Mouse (Mus musculus) forebrain, embryonic 15.5 days (tissue): ENCODE data around the gene Gm13287. TPM values are rescaled to one million over a fixed set of nuclear protein-coding genes. Genes with fewer than 3 reads are reported as not detected.
"Not testable (repeated sequence)": the region's sequence is repeated elsewhere in the genome, so short reads cannot be mapped to it uniquely, and the experiment has no call there.

ENCODE experiments used
- ATAC-seq: fragments of 200-750 bp; cut with Nextera tagmentation; replicated peaks from 2 replicates; pipeline ENCODE4 v1.8.0; 2017; ENCODE audit warnings: mild to moderate bottlenecking, moderate TSS enrichment, moderate library complexity
- H3K27ac ChIP-seq: fragments of 300-500 bp; sonication (generic); replicated peaks from 2 replicates; pipeline ENCODE4 v1.5.1; 2015; ENCODE audit warnings: mild to moderate bottlenecking, inconsistent platforms
- H3K27me3 ChIP-seq: fragments of 300-500 bp; sonication (generic); 2 replicates; pipeline ENCODE4 v1.6.1; 2015; ENCODE audit warnings: inconsistent platforms
- H3K36me3 ChIP-seq: fragments of 300-500 bp; sonication (generic); 2 replicates; pipeline ENCODE4 v1.6.1; 2015; ENCODE audit warnings: mild to moderate bottlenecking, inconsistent platforms
- H3K4me1 ChIP-seq: fragments of 300-500 bp; sonication (generic); 2 replicates; pipeline ENCODE4 v1.6.1; 2015; ENCODE audit warnings: inconsistent platforms
- H3K4me2 ChIP-seq: fragments of 300-500 bp; sonication (generic); replicated peaks from 2 replicates; pipeline ENCODE4 v1.6.1; 2015; ENCODE audit warnings: mild to moderate bottlenecking, inconsistent platforms
- H3K4me3 ChIP-seq: fragments of 300-500 bp; sonication (generic); 2 replicates; pipeline ENCODE4 v1.5.1; 2015; ENCODE audit warnings: mild to moderate bottlenecking, inconsistent platforms
- H3K9ac ChIP-seq: fragments of 300-500 bp; sonication (generic); replicated peaks from 2 replicates; pipeline ENCODE4 v1.6.1; 2015; ENCODE audit warnings: mild to moderate bottlenecking, inconsistent platforms
- H3K9me3 ChIP-seq: fragments of 300-500 bp; sonication (generic); 2 replicates; pipeline ENCODE4 v1.6.1; 2016; ENCODE audit warnings: inconsistent platforms
- WGBS: fragments of 180-500 bp; shearing (Covaris S2); methylation state at CpG from one replicate; pipeline ENCODE4 v1.1.7; 2015; ENCODE audit warnings: mixed read lengths; 5-methylcytosine and 5-hydroxymethylcytosine counted together
- polyA plus RNA-seq: library from polyadenylated mRNA; unstranded; fragments of >200 nt; fragmentation: Nextera tagmentation; extraction: Ambion mirVana; gene quantifications from 2 replicates; pipeline ENCODE4 v1.2.1, GENCODE M21; 2015

Gene Gm13287
- polyA plus RNA-seq, 1 experiment from 2014 or later, result not detected

DNA sequence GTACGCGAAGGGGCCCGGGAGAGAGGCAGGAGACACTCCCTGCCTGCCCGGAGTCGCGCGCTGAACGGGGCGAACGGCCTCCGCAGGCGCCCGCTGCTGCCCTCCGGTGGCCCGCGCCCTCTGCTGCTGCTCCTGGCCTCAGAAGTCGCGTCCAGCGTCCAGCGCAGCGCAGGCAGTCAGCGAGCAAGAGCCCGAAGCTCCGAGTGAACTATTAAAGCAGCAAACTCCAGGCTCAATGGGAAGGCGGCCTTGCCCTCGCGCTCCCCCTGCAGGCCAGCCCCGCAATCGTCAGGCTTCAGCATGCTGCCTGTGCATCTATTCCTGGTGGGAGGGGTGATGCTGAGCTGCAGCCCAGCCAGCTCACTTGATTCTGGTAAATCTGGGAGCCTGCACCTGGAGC lies 26.4 kb upstream of the Gm13287 start, which contains the start of gene Gm13289:
TSS of gene Gm13289 (plus strand) at position 301 of the 400 bp plus-strand sequence.
- not testable (repeated sequence) for H3K9me3 ChIP-seq, H3K4me2 ChIP-seq, H3K36me3 ChIP-seq, H3K27ac ChIP-seq, H3K4me1 ChIP-seq, H3K27me3 ChIP-seq, H3K9ac ChIP-seq, H3K4me3 ChIP-seq, ATAC-seq
- WGBS, result no CpG with 5 or more reads among the region's 29 CpGs

DNA sequence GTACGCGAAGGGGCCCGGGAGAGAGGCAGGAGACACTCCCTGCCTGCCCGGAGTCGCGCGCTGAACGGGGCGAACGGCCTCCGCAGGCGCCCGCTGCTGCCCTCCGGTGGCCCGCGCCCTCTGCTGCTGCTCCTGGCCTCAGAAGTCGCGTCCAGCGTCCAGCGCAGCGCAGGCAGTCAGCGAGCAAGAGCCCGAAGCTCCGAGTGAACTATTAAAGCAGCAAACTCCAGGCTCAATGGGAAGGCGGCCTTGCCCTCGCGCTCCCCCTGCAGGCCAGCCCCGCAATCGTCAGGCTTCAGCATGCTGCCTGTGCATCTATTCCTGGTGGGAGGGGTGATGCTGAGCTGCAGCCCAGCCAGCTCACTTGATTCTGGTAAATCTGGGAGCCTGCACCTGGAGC lies 23.5 kb upstream of the Gm13287 start, which contains the start of gene Gm13272:
TSS of gene Gm13272 (plus strand) at position 301 of the 400 bp plus-strand sequence.
- no CpG with 5 or more reads among the region's 29 CpGs for WGBS
- H3K4me1 ChIP-seq, H3K36me3 ChIP-seq, H3K9me3 ChIP-seq, ATAC-seq, H3K4me3 ChIP-seq, H3K27ac ChIP-seq, H3K27me3 ChIP-seq, H3K4me2 ChIP-seq, H3K9ac ChIP-seq: not testable (repeated sequence)

DNA sequence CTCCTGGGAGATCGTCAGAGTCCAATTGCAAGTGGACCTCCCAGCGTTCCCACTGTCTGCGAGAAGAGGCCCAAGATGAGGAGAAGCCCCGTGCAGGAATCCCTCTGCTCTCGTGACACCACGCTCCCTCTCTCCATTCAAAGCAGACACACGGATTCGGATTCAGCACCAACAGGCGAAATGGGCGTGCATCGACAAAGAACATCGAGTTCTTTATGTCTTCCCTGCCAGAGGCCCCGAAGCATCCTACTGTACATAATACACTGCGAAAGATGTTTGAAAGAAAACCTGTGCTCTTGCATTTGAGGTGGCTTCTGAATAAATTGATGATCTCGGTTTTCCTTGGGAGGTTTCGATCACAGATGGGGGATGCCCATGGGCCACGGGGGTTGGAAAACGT lies 22.7 kb upstream of the Gm13287 start:
- H3K27me3 ChIP-seq, H3K27ac ChIP-seq, ATAC-seq, H3K4me2 ChIP-seq, H3K36me3 ChIP-seq, H3K9ac ChIP-seq, H3K4me1 ChIP-seq, H3K9me3 ChIP-seq, H3K4me3 ChIP-seq: not testable (repeated sequence)
- 47% methylated on average over 16 of the region's 18 CpGs for WGBS

DNA sequence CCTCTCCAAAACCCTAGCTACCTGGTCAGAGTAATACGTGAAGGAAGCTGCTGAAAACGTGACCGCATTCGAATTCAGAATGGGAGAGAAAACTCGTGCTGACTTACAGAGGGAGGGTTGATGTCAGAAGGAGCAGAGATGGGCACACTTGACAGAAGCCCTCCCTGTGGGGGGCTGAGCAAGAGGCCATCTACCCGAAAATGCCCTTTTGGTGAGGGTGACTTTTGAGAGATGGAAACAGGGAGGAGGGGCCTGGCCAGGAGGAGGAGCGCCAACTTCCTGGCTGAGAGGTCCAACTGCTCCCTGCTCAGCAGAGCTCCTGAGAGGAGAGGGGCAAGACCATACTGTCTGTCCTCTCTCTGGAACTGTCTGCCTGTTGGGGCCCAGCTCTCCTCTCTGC lies 21.2 kb upstream of the Gm13287 start, which contains the start of gene Ifnz:
TSS of gene Ifnz (plus strand) at position 301 of the 400 bp plus-strand sequence.
- 26% methylated on average over 4 of the region's 7 CpGs for WGBS
- H3K9ac ChIP-seq, H3K36me3 ChIP-seq, ATAC-seq, H3K27ac ChIP-seq, H3K9me3 ChIP-seq, H3K27me3 ChIP-seq, H3K4me1 ChIP-seq: not testable (repeated sequence)
- Histone ChIP-seq H3K4me2 (peak within 1 kb of the TSS; percentile 40), H3K4me3 (peak within 1 kb of the TSS; percentile 17; the same call in 1 of the 2 replicates)

DNA sequence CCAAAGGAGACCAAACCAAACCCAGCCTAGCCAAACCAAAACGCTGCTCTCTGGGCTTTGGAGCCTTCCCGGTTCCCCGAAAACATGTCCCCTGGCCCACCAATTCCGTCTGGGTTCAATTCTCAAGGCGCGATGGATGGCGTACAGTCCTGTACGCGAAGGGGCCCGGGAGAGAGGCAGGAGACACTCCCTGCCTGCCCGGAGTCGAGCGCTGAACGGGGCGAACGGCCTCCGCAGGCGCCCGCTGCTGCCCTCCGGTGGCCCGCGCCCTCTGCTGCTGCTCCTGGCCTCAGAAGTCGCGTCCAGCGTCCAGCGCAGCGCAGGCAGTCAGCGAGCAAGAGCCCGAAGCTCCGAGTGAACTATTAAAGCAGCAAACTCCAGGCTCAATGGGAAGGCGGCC lies 20.7 kb upstream of the Gm13287 start:
- H3K4me2 ChIP-seq, result peak overlapping the region; percentile 40
- not testable (repeated sequence) for H3K9ac ChIP-seq, H3K27me3 ChIP-seq, H3K36me3 ChIP-seq, H3K4me1 ChIP-seq, H3K27ac ChIP-seq, H3K9me3 ChIP-seq, ATAC-seq
- peak overlapping the region; percentile 17; the same call in 1 of the 2 replicates for H3K4me3 ChIP-seq
- WGBS, result 0% methylated on average over 7 of the region's 31 CpGs

DNA sequence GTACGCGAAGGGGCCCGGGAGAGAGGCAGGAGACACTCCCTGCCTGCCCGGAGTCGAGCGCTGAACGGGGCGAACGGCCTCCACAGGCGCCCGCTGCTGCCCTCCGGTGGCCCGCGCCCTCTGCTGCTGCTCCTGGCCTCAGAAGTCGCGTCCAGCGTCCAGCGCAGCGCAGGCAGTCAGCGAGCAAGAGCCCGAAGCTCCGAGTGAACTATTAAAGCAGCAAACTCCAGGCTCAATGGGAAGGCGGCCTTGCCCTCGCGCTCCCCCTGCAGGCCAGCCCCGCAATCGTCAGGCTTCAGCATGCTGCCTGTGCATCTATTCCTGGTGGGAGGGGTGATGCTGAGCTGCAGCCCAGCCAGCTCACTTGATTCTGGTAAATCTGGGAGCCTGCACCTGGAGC lies 17.6 kb upstream of the Gm13287 start, which contains the start of gene Gm13276:
TSS of gene Gm13276 (plus strand) at position 301 of the 400 bp plus-strand sequence.
- not testable (repeated sequence) for H3K36me3 ChIP-seq, H3K9ac ChIP-seq, H3K4me2 ChIP-seq, H3K27ac ChIP-seq, H3K4me3 ChIP-seq, H3K9me3 ChIP-seq, H3K27me3 ChIP-seq, ATAC-seq, H3K4me1 ChIP-seq
- no CpG with 5 or more reads among the region's 27 CpGs for WGBS

DNA sequence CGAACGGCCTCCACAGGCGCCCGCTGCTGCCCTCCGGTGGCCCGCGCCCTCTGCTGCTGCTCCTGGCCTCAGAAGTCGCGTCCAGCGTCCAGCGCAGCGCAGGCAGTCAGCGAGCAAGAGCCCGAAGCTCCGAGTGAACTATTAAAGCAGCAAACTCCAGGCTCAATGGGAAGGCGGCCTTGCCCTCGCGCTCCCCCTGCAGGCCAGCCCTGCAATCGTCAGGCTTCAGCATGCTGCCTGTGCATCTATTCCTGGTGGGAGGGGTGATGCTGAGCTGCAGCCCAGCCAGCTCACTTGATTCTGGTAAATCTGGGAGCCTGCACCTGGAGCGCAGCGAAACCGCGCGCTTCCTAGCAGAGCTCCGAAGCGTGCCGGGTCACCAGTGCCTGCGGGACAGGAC lies 14.7 kb upstream of the Gm13287 start, which contains the start of gene Gm13277:
TSS of gene Gm13277 (plus strand) at position 231 of the 400 bp plus-strand sequence.
- WGBS, result 0% methylated on average over 7 of the region's 28 CpGs
- not testable (repeated sequence) for ATAC-seq

DNA sequence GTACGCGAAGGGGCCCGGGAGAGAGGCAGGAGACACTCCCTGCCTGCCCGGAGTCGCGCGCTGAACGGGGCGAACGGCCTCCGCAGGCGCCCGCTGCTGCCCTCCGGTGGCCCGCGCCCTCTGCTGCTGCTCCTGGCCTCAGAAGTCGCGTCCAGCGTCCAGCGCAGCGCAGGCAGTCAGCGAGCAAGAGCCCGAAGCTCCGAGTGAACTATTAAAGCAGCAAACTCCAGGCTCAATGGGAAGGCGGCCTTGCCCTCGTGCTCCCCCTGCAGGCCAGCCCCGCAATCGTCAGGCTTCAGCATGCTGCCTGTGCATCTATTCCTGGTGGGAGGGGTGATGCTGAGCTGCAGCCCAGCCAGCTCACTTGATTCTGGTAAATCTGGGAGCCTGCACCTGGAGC lies 11.8 kb upstream of the Gm13287 start, which contains the start of gene Gm13278:
TSS of gene Gm13278 (plus strand) at position 301 of the 400 bp plus-strand sequence.
- not testable (repeated sequence) for H3K27ac ChIP-seq, ATAC-seq, H3K9me3 ChIP-seq, H3K36me3 ChIP-seq, H3K9ac ChIP-seq, H3K4me3 ChIP-seq, H3K27me3 ChIP-seq, H3K4me1 ChIP-seq, H3K4me2 ChIP-seq
- no CpG with 5 or more reads among the region's 28 CpGs for WGBS

More for the DNA sequence above, 14.7 kb upstream of the Gm13287 start, which contains the start of gene Gm13277:
- not testable (repeated sequence) for H3K4me1 ChIP-seq, H3K36me3 ChIP-seq, H3K4me3 ChIP-seq, H3K4me2 ChIP-seq, H3K9ac ChIP-seq, H3K9me3 ChIP-seq, H3K27ac ChIP-seq, H3K27me3 ChIP-seq

DNA sequence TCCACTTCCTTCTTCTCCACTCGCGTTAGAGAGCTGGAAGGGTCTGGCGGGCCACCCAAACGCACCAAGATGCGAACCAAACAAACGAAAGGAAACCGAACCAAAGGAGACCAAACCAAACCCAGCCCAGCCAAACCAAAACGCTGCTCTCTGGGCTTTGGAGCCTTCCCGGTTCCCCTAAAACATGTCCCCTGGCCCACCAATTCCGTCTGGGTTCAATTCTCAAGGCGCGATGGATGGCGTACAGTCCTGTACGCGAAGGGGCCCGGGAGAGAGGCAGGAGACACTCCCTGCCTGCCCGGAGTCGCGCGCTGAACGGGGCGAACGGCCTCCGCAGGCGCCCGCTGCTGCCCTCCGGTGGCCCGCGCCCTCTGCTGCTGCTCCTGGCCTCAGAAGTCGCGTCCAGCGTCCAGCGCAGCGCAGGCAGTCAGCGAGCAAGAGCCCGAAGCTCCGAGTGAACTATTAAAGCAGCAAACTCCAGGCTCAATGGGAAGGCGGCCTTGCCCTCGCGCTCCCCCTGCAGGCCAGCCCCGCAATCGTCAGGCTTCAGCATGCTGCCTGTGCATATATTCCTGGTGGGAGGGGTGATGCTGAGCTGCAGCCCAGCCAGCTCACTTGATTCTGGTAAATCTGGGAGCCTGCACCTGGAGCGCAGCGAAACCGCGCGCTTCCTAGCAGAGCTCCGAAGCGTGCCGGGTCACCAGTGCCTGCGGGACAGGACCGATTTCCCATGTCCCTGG lies 8.9 kb upstream of the Gm13287 start, which contains the start of gene Gm13275:
TSS of gene Gm13275 (plus strand) at position 552 of the 740 bp plus-strand sequence.
- H3K27ac ChIP-seq, H3K36me3 ChIP-seq, H3K4me1 ChIP-seq, H3K4me3 ChIP-seq, H3K9ac ChIP-seq, ATAC-seq, H3K9me3 ChIP-seq, H3K27me3 ChIP-seq, H3K4me2 ChIP-seq: not testable (repeated sequence)
- 0% methylated on average over 15 of the region's 52 CpGs for WGBS

DNA sequence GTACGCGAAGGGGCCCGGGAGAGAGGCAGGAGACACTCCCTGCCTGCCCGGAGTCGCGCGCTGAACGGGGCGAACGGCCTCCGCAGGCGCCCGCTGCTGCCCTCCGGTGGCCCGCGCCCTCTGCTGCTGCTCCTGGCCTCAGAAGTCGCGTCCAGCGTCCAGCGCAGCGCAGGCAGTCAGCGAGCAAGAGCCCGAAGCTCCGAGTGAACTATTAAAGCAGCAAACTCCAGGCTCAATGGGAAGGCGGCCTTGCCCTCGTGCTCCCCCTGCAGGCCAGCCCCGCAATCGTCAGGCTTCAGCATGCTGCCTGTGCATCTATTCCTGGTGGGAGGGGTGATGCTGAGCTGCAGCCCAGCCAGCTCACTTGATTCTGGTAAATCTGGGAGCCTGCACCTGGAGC lies 6.0 kb upstream of the Gm13287 start, which contains the start of gene Gm13279:
TSS of gene Gm13279 (plus strand) at position 301 of the 400 bp plus-strand sequence.
- no CpG with 5 or more reads among the region's 28 CpGs for WGBS
- H3K4me1 ChIP-seq, H3K4me2 ChIP-seq, H3K27ac ChIP-seq, ATAC-seq, H3K36me3 ChIP-seq, H3K4me3 ChIP-seq, H3K9ac ChIP-seq, H3K27me3 ChIP-seq, H3K9me3 ChIP-seq: not testable (repeated sequence)

DNA sequence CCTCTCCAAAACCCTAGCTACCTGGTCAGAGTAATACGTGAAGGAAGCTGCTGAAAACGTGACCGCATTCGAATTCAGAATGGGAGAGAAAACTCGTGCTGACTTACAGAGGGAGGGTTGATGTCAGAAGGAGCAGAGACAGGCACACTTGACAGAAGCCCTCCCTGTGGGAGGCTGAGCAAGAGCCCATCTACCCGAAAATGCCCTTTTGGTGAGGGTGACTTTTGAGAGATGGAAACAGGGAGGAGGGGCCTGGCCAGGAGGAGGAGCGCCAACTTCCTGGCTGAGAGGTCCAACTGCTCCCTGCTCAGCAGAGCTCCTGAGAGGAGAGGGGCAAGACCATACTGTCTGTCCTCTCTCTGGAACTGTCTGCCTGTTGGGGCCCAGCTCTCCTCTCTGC lies 3.7 kb upstream of the Gm13287 start, which contains the start of gene Gm13285:
TSS of gene Gm13285 (plus strand) at position 301 of the 400 bp plus-strand sequence.
- not testable (repeated sequence) for H3K4me3 ChIP-seq, ATAC-seq, H3K27me3 ChIP-seq, H3K4me2 ChIP-seq, H3K36me3 ChIP-seq, H3K9ac ChIP-seq, H3K27ac ChIP-seq, H3K4me1 ChIP-seq, H3K9me3 ChIP-seq
- 18% methylated on average over 5 of the region's 7 CpGs for WGBS

DNA sequence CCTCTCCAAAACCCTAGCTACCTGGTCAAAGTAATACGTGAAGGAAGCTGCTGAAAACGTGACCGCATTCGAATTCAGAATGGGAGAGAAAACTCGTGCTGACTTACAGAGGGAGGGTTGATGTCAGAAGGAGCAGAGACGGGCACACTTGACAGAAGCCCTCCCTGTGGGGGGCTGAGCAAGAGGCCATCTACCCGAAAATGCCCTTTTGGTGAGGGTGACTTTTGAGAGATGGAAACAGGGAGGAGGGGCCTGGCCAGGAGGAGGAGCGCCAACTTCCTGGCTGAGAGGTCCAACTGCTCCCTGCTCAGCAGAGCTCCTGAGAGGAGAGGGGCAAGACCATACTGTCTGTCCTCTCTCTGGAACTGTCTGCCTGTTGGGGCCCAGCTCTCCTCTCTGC lies 2.2 kb downstream of the Gm13287 start, which contains the start of gene Gm13288:
TSS of gene Gm13288 (plus strand) at position 301 of the 400 bp plus-strand sequence.
- not testable (repeated sequence) for H3K9ac ChIP-seq, H3K9me3 ChIP-seq, H3K27me3 ChIP-seq, H3K27ac ChIP-seq, ATAC-seq, H3K36me3 ChIP-seq, H3K4me1 ChIP-seq
- H3K4me2 ChIP-seq, result peak within 1 kb of the TSS; percentile 42
- peak within 1 kb of the TSS; percentile 30 for H3K4me3 ChIP-seq
- WGBS, result no CpG with 5 or more reads among the region's 8 CpGs
